Mouse (Mus musculus) midbrain, embryonic 14.5 days (tissue): Measurements from ENCODE around the gene Shd. TPM values are rescaled to one million over a fixed set of nuclear protein-coding genes. Genes with fewer than 3 reads are reported as not detected.
A peak's percentile ranks its signal among the peaks of the same experiment; 100 is the strongest.

Experiments
- ATAC-seq: fragments of 200-750 bp; cut with Nextera tagmentation; 2 replicates; pipeline ENCODE4 v1.8.0; 2017; ENCODE audit warnings: moderate number of reproducible peaks, moderate library complexity; ENCODE audit not compliant: low FRiP score, low TSS enrichment
- DNase-seq: peaks from one replicate; pipeline ENCODE4 v3.0.0-alpha.2; 2015
- H3K27ac ChIP-seq: fragments of 300-500 bp; sonication (generic); replicated peaks from 2 replicates; pipeline ENCODE4 v1.5.1; 2014; ENCODE audit warnings: mild to moderate bottlenecking, low read depth, low read length, moderate library complexity
- H3K27me3 ChIP-seq: fragments of 300-500 bp; sonication (generic); 2 replicates; pipeline ENCODE4 v1.6.1; 2014; ENCODE audit warnings: low read length, control low read depth, mixed read lengths; ENCODE audit not compliant: control insufficient read depth, insufficient read depth
- H3K36me3 ChIP-seq: fragments of 300-500 bp; sonication (generic); 2 replicates; pipeline ENCODE4 v1.6.1; 2014; ENCODE audit warnings: low read length, control low read depth; ENCODE audit not compliant: control insufficient read depth, insufficient read depth
- H3K4me1 ChIP-seq: fragments of 300-500 bp; sonication (generic); 2 replicates; pipeline ENCODE4 v1.6.1; 2014; ENCODE audit warnings: mild to moderate bottlenecking, antibody characterized with exemption, low read length, control low read depth; ENCODE audit not compliant: control insufficient read depth, insufficient read depth
- H3K4me2 ChIP-seq: fragments of 300-500 bp; sonication (generic); 2 replicates; pipeline ENCODE4 v1.6.1; 2014; ENCODE audit warnings: mild to moderate bottlenecking, low read length, moderate library complexity
- H3K4me3 ChIP-seq: fragments of 300-500 bp; sonication (generic); replicated peaks from 2 replicates; pipeline ENCODE4 v1.5.1; 2014; ENCODE audit warnings: low read depth, low read length
- H3K9ac ChIP-seq: fragments of 300-500 bp; sonication (generic); replicated peaks from 2 replicates; pipeline ENCODE4 v1.6.1; 2014; ENCODE audit warnings: mild to moderate bottlenecking, low read length, moderate library complexity
- H3K9me3 ChIP-seq: fragments of 300-500 bp; sonication (generic); 2 replicates; pipeline ENCODE4 v1.6.1; 2016; ENCODE audit warnings: low read length, control low read depth, mixed read lengths; ENCODE audit not compliant: control insufficient read depth
- WGBS: fragments of 180-500 bp; shearing (Covaris S2); extraction: QIAGEN DNeasy Blood & Tissue Kit; methylation state at CpG from one replicate; pipeline ENCODE4 v1.1.7; 2014; 5-methylcytosine and 5-hydroxymethylcytosine counted together
- polyA plus RNA-seq: library from polyadenylated mRNA; unstranded; fragments of >200 nt; fragmentation: Nextera tagmentation; extraction: Ambion mirVana; gene quantifications from 2 replicates; pipeline ENCODE4 v1.2.1, GENCODE M21; 2014

The Shd gene
- polyA plus RNA-seq, 1 experiment from 2014 or later: 178 TPM

DNA sequence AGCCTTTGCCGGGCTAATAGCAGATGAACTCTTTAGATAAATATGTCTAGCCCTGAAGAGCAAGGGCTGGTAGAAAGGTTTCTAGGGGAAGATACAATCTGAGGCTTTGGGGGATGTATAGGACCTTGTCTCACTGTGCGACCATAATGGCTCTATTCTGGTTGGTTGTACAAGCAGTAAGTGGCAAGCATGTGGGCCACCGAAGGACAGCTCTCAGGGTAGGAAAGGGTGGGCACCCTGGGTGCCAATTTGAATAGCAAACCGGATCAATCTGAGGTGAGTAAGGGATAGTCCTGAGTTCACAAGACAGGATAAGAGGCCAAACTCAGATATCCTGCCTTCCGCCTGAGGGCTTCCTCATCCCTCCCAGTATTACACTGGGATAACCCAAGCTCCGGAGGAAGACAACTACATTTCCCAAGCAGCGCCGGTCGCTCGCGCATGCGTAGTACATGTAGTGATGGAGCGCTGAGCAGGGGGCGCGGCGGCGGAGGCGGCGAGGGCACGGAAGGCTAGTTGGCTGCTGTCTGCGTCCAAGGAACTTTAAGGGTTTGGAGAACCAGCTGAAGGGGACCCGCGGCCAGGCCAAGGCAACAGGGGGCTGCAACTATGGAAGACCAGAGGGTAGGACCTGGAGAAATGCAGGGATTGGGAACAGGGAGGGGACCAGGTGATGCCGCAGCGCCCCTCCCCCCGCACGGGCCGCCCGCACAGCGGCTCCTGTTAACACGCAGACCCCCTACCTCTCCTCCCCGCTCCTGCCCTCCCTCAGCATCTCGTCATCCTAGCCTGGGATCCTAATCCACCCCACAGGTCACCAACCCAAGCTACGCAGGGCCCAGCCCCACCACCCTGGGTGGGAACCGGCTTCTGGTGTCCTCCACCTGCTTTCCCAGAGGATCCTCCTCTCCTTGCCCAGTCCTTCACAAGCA lies 16.0 kb downstream of the Shd start, which contains the start of gene Fsd1:
Gene Fsd1 (plus strand): TSS at position 480 of the 932 bp plus-strand sequence.
- no peaks in the 10 kb centered on the region for H3K9me3 ChIP-seq
- peak within 1 kb of the TSS; percentile 78 for H3K4me3 ChIP-seq
- 9% methylated on average over 33 of the region's 35 CpGs for WGBS
- H3K27ac ChIP-seq: peak within 1 kb of the TSS; percentile 70
- peak within 1 kb of the TSS; percentile 84 for H3K9ac ChIP-seq
- peaks cover 23% of the 10 kb centered on the region for H3K36me3 ChIP-seq
- DNase-seq (peak; percentile 95), ATAC-seq (peak; percentile 89)
- no peaks in the 10 kb centered on the region for H3K27me3 ChIP-seq
- peak within 1 kb of the TSS; percentile 91 for H3K4me2 ChIP-seq
- peaks cover 7% of the 10 kb centered on the region for H3K4me1 ChIP-seq

DNA sequence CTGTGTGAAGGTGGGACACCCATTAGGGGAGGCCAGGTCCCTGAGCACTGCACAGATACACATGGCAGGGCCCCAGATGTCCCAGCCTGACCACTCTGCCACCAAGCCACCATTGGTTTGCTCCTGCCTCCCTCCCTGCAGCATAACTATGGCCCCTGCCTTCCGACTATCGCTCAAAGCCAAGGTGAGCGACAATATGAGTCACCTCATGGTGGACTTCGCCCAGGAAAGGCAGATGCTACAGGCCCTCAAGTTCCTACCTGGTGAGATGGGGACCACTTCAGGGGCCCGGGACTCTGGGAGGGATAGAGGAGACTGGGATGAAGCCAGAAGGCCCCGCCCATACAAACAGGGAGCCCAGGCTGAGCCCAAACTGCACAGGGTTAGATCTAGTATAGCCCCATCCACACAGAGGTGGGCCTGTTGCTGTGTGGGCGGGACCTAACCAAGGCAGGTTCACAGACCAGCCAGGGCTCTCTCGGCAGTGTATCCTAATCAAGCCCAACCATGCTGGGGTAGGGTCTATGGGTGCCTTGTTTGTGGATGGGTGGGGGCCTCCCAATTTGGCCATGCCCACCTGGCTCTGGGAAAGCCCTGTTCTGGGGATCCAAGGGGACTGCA lies 20.1 kb downstream of the Shd start:
- Histone ChIP-seq H3K9me3 (no peaks in the 10 kb centered on the region), H3K27ac (no peak overlapping the region), H3K4me1 (peaks cover 7% of the 10 kb centered on the region), H3K27me3 (no peaks in the 10 kb centered on the region), H3K4me3 (no peak overlapping the region), H3K4me2 (no peak overlapping the region), H3K36me3 (peaks cover 61% of the 10 kb centered on the region), H3K9ac (no peak overlapping the region)
- ATAC-seq (no peak), DNase-seq (no peak)
- WGBS: 91% methylated on average over 8 of the region's 8 CpGs

DNA sequence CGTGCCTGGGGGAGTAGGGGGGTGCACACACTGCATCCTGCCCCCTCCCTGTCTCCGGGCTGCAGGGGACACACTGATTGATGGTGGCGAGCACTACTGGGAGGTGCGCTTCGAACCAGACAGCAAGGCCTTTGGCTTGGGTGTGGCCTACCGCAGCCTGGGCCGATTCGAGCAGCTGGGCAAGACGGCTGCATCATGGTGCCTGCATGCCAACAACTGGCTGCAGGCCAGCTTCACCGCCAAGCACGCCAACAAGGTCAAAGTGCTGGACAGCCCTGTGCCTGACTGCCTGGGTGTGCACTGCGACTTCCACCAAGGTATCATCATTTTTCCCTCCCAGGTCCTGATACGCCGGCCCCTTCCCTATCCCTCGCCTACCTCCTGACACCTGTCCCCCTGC lies 25.7 kb downstream of the Shd start:
- 91% methylated on average over 15 of the region's 15 CpGs for WGBS
- Histone ChIP-seq H3K27ac (no peak overlapping the region), H3K9me3 (no peaks in the 10 kb centered on the region), H3K4me2 (no peak overlapping the region), H3K9ac (no peak overlapping the region), H3K36me3 (peaks cover 63% of the 10 kb centered on the region), H3K4me3 (no peak overlapping the region), H3K4me1 (no peaks in the 10 kb centered on the region), H3K27me3 (peaks cover 9% of the 10 kb centered on the region; the same call in 1 of the 2 replicates)
- DNase-seq: no peak
- no peak for ATAC-seq

- no peaks in the 10 kb centered on the region for H3K4me1 ChIP-seq
- peak; percentile 32; the same call in 1 of the 2 replicates for ATAC-seq
- no peak overlapping the region for H3K27ac ChIP-seq
- WGBS: 10% methylated on average over 30 of the region's 30 CpGs
- no peak overlapping the region for H3K9ac ChIP-seq
- H3K36me3 ChIP-seq: peaks cover 27% of the 10 kb centered on the region
- no peaks in the 10 kb centered on the region for H3K9me3 ChIP-seq
- DNase-seq: no peak
- no peak overlapping the region for H3K4me2 ChIP-seq
- peaks cover 9% of the 10 kb centered on the region; the same call in 1 of the 2 replicates for H3K27me3 ChIP-seq
- no peak overlapping the region for H3K4me3 ChIP-seq
Observed at GRCm38 (mm10) chr17:55999794-56000499, 29.7 kb downstream of the Shd start.

DNA sequence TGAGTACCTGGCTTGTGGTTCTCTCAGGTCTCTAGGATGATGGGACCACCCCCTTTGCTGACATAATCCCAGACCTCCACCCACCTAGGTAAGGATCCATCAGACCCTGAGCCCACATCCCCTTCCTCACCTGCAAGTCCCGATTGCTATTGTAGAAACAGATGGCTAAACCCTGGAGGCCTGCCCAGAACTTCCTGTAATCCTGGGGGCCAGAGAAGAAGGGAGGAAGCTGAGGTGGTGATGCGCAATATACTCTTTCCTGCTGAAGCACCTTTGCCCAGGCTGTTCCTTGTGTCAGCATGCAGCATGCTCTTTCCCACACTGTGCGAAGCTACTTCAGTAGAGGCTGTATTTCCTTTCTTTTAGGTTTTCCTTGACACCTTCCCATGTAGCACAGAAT lies 32.7 kb downstream of the Shd start:
- 92% methylated on average over 3 of the region's 3 CpGs for WGBS
- Histone ChIP-seq H3K4me3 (no peak overlapping the region), H3K9me3 (no peaks in the 10 kb centered on the region), H3K4me1 (peaks cover 4% of the 10 kb centered on the region; the same call in 1 of the 2 replicates), H3K9ac (no peak overlapping the region), H3K27ac (no peak overlapping the region), H3K27me3 (peaks cover 9% of the 10 kb centered on the region; the same call in 1 of the 2 replicates), H3K4me2 (no peak overlapping the region), H3K36me3 (no peaks in the 10 kb centered on the region)
- DNase-seq: no peak
- ATAC-seq: no peak

- DNase-seq (peak; percentile 84), ATAC-seq (no peak)
- Histone ChIP-seq H3K27me3 (peaks cover 3% of the 10 kb centered on the region; the same call in 1 of the 2 replicates), H3K27ac (no peak within 1 kb of the TSS), H3K9me3 (no peaks in the 10 kb centered on the region), H3K9ac (no peak within 1 kb of the TSS), H3K4me1 (peaks cover 12% of the 10 kb centered on the region), H3K36me3 (no peaks in the 10 kb centered on the region), H3K4me3 (no peak within 1 kb of the TSS), H3K4me2 (no peak within 1 kb of the TSS)
- 55% methylated on average over 13 of the region's 13 CpGs for WGBS
Observed at GRCm38 (mm10) chr17:56005415-56006061, 35.3 kb downstream of the Shd start, which contains the start of the genes Stap2 and Mpnd. Gene Stap2 (minus strand): TSS chr17:56005584. Gene Mpnd (plus strand): TSS chr17:56005711.

DNA sequence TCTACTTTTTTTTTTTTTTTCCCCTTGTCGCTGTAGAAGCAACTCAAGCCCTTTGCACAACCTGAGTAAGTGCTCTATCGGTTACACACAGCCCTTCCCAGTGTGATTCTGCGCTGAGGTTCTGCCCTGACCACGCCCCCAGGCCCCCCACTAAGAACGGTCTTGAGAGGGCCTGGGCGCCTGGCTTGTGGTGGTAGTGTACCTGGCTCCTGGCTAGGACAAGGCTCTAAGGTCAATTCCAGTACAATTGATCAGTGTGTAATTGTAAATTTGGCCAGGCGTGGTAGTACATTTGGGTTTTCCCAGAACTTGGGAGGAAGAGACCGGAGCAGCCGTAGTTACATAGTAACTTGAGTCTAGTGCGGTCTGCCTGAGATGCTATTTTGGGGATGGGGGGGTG lies 36.7 kb downstream of the Shd start:
- Histone ChIP-seq H3K4me3 (no peak overlapping the region), H3K9me3 (no peaks in the 10 kb centered on the region), H3K27me3 (no peaks in the 10 kb centered on the region), H3K4me1 (peaks cover 21% of the 10 kb centered on the region), H3K4me2 (no peak overlapping the region), H3K9ac (no peak overlapping the region), H3K27ac (peak overlapping the region; percentile 97; the same call in 1 of the 2 replicates), H3K36me3 (peaks cover 12% of the 10 kb centered on the region)
- 53% methylated on average over 10 of the region's 10 CpGs for WGBS
- ATAC-seq: no peak
- DNase-seq: no peak
